Mouse (Mus musculus) CD8-positive naive resting alpha-beta T cell, adult 2 months (primary cell): ENCODE measurements around the gene Cd44.

Source experiments
- DNase-seq, 2 experiments: peaks; one replicate each; pipeline ENCODE4 v3.0.0; 2022; ENCODE audit warnings: low read depth in 2 of 2, low spot score in 2 of 2

Cd44 gene

DNA sequence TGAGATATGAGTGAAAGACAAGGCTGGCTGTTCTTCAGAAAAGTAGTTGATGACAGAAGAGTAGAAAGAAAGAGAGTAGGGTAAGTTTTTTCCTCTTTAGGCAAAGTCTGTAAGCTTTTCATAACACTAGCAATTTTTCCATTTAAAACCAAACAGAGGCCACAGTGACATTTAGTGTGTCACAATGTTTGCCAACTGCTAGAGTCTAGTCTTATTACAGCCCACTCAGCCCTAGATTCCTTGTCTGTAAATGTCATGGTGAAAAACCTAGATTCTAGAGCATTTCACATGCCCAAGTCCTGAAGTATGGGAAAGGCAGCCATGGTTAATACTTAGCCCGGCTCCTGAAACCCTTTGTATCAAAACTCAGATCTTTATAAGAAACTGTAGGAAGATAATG lies 130.2 kb downstream of the Cd44 start:
- no peak for DNase-seq

DNA sequence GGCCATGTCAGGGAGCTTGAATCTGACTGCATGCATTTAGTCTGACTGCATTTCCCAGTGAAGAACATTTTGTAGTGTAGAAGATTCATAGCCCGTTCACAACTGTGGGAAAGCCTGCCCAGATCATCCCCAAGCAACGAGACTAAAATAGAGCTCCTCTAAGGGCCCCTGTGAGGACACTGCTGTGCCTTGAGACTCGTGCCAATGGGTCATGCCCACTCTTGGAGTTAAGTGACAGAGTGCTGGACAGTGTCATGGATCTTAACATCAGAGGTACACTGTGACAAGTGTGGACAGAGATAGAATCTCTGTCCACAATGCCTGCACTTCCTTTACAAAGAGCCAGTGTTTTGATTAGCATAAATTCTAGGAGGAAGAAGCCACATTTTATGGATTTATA lies 133.2 kb downstream of the Cd44 start:
- DNase-seq = no peak

- no peak for DNase-seq
Observed at GRCm38 (mm10) chr2:102764602-102765374, 136.7 kb downstream of the Cd44 start.

- no peak for DNase-seq
Observed at GRCm38 (mm10) chr2:102763991-102764390, 137.5 kb downstream of the Cd44 start.

GRCm38 (mm10) chr2:102763176-102763575 lies 138.3 kb downstream of the Cd44 start:
- no peak for DNase-seq
